Mouse (Mus musculus): ENCODE measurements around the gene Ccdc73. TPM values are rescaled to one million over a fixed set of nuclear protein-coding genes. Genes with fewer than 3 reads are reported as not detected.
A peak's percentile ranks its signal among the peaks of the same experiment; 100 is the strongest.
"Not testable (repeated sequence)": the region's sequence is repeated elsewhere in the genome, so short reads cannot be mapped to it uniquely, and the experiment has no call there.

Gene Ccdc73
- polyA plus RNA-seq, 1 experiment from 2014 or later = 7.8 TPM

- no peak overlapping the region for H3K27ac ChIP-seq
- H3K27me3 ChIP-seq = peaks cover 44% of the 10 kb centered on the region
- peak overlapping the region; percentile 99 for H3K4me2 ChIP-seq (replicated peaks)
- 73% methylated on average over 3 of the region's 3 CpGs for WGBS
- H3K4me1 ChIP-seq (replicated peaks) = peaks cover 17% of the 10 kb centered on the region
- no peaks in the 10 kb centered on the region for H3K9me3 ChIP-seq
- H3K36me3 ChIP-seq = no peaks in the 10 kb centered on the region
- ATAC-seq = no peak
- peak overlapping the region; percentile 57 for H3K4me3 ChIP-seq (replicated peaks)
- peak overlapping the region; percentile 63; the same call in 1 of the 2 replicates for H3K9ac ChIP-seq (replicated peaks)
Measured at GRCm38 (mm10) chr2:104849991-104850359, 17.6 kb upstream of the Ccdc73 start.

DNA sequence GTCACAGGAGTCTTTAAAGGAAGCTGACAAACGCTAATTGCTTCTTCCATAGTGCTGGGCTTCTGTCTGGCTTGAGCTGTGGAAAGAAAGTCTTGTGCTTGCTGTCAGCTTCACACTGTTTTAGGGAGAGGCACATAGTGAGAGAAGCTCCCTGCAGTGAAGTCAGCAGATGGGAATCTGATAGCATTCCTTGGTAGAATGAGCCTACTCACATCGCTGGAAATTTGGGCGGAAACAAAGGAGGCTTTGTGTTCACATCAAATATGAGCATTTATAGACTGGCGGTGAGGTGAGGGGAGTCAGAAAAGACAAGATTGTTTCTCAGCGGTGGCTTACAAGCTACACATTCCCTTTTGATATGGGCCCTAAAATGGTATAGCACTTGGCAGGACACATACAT is 15.9 kb upstream of the Ccdc73 start:
- Histone ChIP-seq H3K4me1 (replicated peaks) (peaks cover 16% of the 10 kb centered on the region), H3K36me3 (no peaks in the 10 kb centered on the region), H3K27me3 (peaks cover 44% of the 10 kb centered on the region), H3K27ac (no peak overlapping the region), H3K9ac (replicated peaks) (no peak overlapping the region), H3K4me3 (replicated peaks) (no peak overlapping the region), H3K9me3 (no peaks in the 10 kb centered on the region), H3K4me2 (replicated peaks) (no peak overlapping the region)
- 37% methylated on average over 5 of the region's 5 CpGs for WGBS
- ATAC-seq = no peak

- no peaks in the 10 kb centered on the region for H3K36me3 ChIP-seq
Measured at GRCm38 (mm10) chr2:104852546-104852945, 15.1 kb upstream of the Ccdc73 start.

GRCm38 (mm10) chr2:104854836-104855235 is 12.8 kb upstream of the Ccdc73 start:
- peaks cover 22% of the 10 kb centered on the region for H3K27me3 ChIP-seq
- no peaks in the 10 kb centered on the region for H3K9me3 ChIP-seq
- H3K4me3 ChIP-seq (replicated peaks) = no peak overlapping the region
- ATAC-seq = no peak
- H3K27ac ChIP-seq = no peak overlapping the region
- no peak overlapping the region for H3K4me2 ChIP-seq (replicated peaks)
- H3K9ac ChIP-seq (replicated peaks) = no peak overlapping the region
- no peaks in the 10 kb centered on the region for H3K36me3 ChIP-seq
- peaks cover 3% of the 10 kb centered on the region; the same call in 1 of the 2 replicates for H3K4me1 ChIP-seq (replicated peaks)
- 69% methylated on average over 1 of the region's 1 CpGs for WGBS

More at GRCm38 (mm10) chr2:104852546-104852945, 15.1 kb upstream of the Ccdc73 start:
- peaks cover 12% of the 10 kb centered on the region for H3K4me1 ChIP-seq (replicated peaks)
- WGBS = 91% methylated on average over 7 of the region's 7 CpGs
- H3K27ac ChIP-seq = no peak overlapping the region
- no peak for ATAC-seq
- no peaks in the 10 kb centered on the region for H3K9me3 ChIP-seq
- no peak overlapping the region for H3K9ac ChIP-seq (replicated peaks)
- H3K4me3 ChIP-seq (replicated peaks) = no peak overlapping the region
- peaks cover 44% of the 10 kb centered on the region for H3K27me3 ChIP-seq
- H3K4me2 ChIP-seq (replicated peaks) = no peak overlapping the region

DNA sequence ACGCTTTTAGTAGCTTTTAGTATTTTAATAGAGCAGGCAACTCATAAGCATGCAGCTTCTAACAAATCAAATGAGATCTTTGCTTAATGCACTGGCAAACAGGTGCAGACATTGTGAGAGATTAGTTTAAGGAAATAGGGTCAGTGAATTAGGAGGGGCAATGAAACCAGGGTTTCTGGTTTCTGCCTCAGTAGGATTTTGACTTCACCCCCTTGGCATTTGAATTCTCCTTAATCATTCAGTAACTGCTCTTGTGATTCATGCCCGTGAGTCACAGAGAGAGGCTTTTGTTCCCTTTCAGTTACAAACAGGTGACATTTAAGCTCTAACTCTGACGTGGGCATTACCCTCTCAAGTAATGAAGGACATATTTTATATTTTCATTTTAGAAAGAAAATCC is 11.9 kb upstream of the Ccdc73 start:
- Histone ChIP-seq H3K27me3 (peaks cover 15% of the 10 kb centered on the region), H3K4me3 (replicated peaks) (no peak overlapping the region), H3K27ac (no peak overlapping the region), H3K36me3 (no peaks in the 10 kb centered on the region), H3K4me1 (replicated peaks) (no peaks in the 10 kb centered on the region), H3K9ac (replicated peaks) (no peak overlapping the region), H3K4me2 (replicated peaks) (no peak overlapping the region), H3K9me3 (no peaks in the 10 kb centered on the region)
- no peak for ATAC-seq
- WGBS = 34% methylated on average over 3 of the region's 3 CpGs

DNA sequence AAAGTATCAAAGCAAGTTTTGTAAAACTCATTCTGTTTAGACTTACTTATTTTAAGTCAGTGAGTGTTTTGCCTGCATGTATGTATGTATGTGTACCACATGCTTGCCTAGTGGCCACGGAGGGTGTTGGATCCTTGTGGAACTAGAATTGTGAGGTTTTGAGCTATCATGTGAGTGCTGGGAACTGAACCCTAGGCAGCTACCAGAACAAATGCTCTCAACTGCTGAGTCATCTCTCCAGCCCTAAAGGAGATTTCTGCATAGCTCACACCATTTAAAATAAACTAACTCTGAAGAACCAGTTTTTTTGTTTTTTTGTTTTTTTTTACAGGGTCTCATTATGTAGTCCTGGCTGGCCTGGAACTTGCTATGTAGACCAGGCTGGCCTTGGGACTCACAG is 11.4 kb upstream of the Ccdc73 start:
- H3K27ac ChIP-seq = no peak overlapping the region
- H3K27me3 ChIP-seq = peaks cover 10% of the 10 kb centered on the region
- 62% methylated on average over 1 of the region's 1 CpGs for WGBS
- ATAC-seq = no peak
- no peak overlapping the region for H3K4me2 ChIP-seq (replicated peaks)
- no peaks in the 10 kb centered on the region for H3K36me3 ChIP-seq
- H3K4me3 ChIP-seq (replicated peaks) = no peak overlapping the region
- H3K4me1 ChIP-seq (replicated peaks) = no peaks in the 10 kb centered on the region
- H3K9ac ChIP-seq (replicated peaks) = no peak overlapping the region
- no peaks in the 10 kb centered on the region for H3K9me3 ChIP-seq

DNA sequence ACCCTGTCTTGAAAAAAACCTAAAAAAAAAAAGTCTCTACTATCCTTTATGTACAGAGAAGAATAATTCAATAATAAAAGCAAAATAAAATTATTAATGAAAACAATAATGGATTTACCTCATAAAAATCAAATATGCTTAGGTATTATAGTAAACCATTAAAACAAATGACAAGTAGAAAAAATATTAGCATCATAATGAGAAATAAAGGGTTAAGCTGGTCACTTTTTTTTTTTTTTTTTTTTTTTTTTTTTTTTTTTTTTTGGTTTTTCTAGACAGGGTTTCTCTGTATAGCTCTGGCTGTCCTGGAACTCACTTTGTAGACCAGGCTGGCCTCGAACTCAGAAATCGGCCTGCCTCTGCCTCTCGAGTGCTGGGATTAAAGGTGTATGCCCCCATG is 9.5 kb upstream of the Ccdc73 start:
- H3K4me3 ChIP-seq (replicated peaks); H3K4me1 ChIP-seq (replicated peaks); H3K4me2 ChIP-seq (replicated peaks); H3K9me3 ChIP-seq; H3K27ac ChIP-seq; H3K27me3 ChIP-seq; ATAC-seq; H3K9ac ChIP-seq (replicated peaks); H3K36me3 ChIP-seq: not testable (repeated sequence)
- WGBS = 83% methylated on average over 3 of the region's 3 CpGs

DNA sequence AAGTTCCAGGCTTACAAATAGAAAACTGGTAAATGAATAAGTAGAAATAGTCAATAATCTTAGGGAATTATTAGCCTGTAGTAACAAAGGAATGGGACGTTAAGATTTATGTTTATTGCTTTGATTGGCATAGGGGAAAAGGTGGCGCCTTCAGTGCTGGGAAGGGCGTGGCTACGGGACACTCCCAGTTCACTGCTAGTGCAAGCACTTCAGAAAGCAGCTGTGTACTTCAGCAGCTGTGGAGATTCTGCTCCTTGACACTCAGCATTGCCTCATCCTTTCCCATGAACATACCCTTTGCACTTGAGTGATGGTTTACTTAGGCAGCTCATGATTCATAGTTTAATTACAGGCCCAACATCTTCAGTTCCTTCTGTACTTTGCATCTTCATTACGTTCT is 8.5 kb upstream of the Ccdc73 start:
- Histone ChIP-seq H3K4me3 (replicated peaks) (no peak overlapping the region), H3K36me3 (no peaks in the 10 kb centered on the region), H3K4me1 (replicated peaks) (no peaks in the 10 kb centered on the region), H3K9ac (replicated peaks) (no peak overlapping the region), H3K4me2 (replicated peaks) (no peak overlapping the region), H3K27me3 (no peaks in the 10 kb centered on the region), H3K27ac (no peak overlapping the region), H3K9me3 (no peaks in the 10 kb centered on the region)
- 83% methylated on average over 5 of the region's 5 CpGs for WGBS
- ATAC-seq = no peak

GRCm38 (mm10) chr2:104860426-104860825 is 7.2 kb upstream of the Ccdc73 start:
- Histone ChIP-seq H3K9ac (replicated peaks) (no peak overlapping the region), H3K36me3 (no peaks in the 10 kb centered on the region), H3K9me3 (no peaks in the 10 kb centered on the region), H3K4me2 (replicated peaks) (no peak overlapping the region), H3K4me3 (replicated peaks) (no peak overlapping the region), H3K4me1 (replicated peaks) (no peaks in the 10 kb centered on the region), H3K27ac (no peak overlapping the region), H3K27me3 (no peaks in the 10 kb centered on the region)
- WGBS = 88% methylated on average over 10 of the region's 10 CpGs
- ATAC-seq = no peak

DNA sequence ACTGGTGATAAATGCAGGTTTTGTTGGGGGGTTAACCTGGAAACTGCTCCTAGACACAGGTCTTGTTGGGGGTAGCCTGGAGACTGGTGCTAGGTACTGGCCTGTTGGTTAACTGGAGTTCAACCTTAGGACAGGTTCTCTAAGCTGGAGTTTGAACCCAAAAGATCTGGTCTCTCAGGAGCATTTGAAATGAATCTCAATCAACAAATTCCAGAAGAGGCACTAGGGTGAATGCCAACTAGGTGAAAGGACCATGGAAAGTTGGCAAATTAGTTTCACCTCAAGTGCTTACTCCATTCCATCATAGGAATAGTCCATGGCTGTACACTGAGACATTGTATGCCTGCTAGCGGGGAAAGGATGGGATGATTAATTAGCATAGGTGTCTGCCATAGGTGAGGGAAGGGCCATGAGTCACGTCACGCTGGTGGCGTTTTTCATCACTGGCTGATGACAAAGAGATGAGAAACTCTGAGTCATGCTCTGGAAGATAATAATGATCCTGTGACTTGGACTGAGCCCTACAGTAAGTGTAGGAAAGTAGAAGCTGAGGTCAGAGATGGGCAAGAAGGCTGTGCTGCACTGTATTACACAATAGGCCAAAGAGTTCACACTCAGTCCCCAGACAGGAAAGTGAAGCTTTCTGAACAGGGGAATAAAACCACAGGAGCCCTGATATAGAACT is 3.3 kb upstream of the Ccdc73 start:
- WGBS = 92% methylated on average over 4 of the region's 4 CpGs
- no peak overlapping the region for H3K27ac ChIP-seq
- H3K4me3 ChIP-seq (replicated peaks) = no peak overlapping the region
- H3K4me2 ChIP-seq (replicated peaks) = no peak overlapping the region
- no peaks in the 10 kb centered on the region for H3K27me3 ChIP-seq
- H3K36me3 ChIP-seq = no peaks in the 10 kb centered on the region
- no peaks in the 10 kb centered on the region for H3K4me1 ChIP-seq (replicated peaks)
- no peak for ATAC-seq
- no peak overlapping the region for H3K9ac ChIP-seq (replicated peaks)
- H3K9me3 ChIP-seq = no peaks in the 10 kb centered on the region

- Histone ChIP-seq H3K9ac (replicated peaks) (no peak overlapping the region), H3K9me3 (no peaks in the 10 kb centered on the region), H3K4me2 (replicated peaks) (no peak overlapping the region), H3K36me3 (no peaks in the 10 kb centered on the region), H3K4me3 (replicated peaks) (no peak overlapping the region), H3K27me3 (no peaks in the 10 kb centered on the region), H3K4me1 (replicated peaks) (no peaks in the 10 kb centered on the region), H3K27ac (no peak overlapping the region)
- no peak for ATAC-seq
- WGBS = 84% methylated on average over 3 of the region's 3 CpGs
Measured at GRCm38 (mm10) chr2:104869101-104869500, 1.5 kb downstream of the Ccdc73 start.

DNA sequence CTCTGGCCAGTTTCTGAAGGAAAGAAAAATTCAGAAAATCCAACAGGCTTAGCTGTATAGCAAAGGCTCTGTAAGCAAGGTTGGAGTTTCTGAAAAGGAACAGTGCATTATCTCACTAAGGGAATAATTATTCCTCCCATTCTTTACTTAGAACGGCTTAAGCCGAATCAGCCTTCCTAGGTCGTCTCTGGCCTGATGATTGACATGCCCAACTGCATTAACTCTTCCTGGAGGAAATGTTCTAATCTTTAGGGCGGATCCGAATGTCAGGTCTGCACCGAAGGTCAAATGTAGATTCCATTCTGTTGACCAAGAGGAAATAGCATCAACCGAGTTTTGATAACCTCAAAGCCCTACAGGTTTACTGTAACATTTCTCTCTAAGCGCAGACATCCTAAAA is 11.2 kb downstream of the Ccdc73 start:
- 75% methylated on average over 8 of the region's 8 CpGs for WGBS
- no peaks in the 10 kb centered on the region for H3K9me3 ChIP-seq
- ATAC-seq = no peak

DNA sequence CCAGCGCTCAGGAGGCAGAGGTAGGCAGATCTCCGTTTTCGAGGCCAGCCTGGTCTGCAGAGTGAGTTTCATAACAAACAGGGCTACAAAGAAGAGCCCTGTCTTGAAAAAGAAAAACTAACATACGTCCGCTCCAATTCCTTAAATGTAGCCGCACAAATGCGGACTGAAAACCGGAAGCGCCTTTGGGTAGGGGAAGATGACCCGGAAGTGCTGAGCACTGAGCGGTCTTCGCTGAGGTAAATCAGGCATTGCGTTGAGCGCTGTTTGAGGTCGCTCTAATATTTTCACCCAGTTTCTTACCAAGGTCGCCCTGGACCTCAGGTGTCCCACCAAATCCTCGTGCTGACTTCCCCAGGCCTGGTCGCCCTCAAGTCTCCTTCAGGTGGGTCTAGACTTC is 18.5 kb downstream of the Ccdc73 start:
- H3K4me2 ChIP-seq (replicated peaks) = no peak overlapping the region
- H3K4me1 ChIP-seq (replicated peaks) = no peaks in the 10 kb centered on the region
- H3K9ac ChIP-seq (replicated peaks) = no peak overlapping the region
- no peak overlapping the region for H3K4me3 ChIP-seq (replicated peaks)
- WGBS = 94% methylated on average over 18 of the region's 18 CpGs
- H3K27me3 ChIP-seq = peaks cover 3% of the 10 kb centered on the region; the same call in 1 of the 2 replicates
- no peaks in the 10 kb centered on the region for H3K9me3 ChIP-seq
- no peaks in the 10 kb centered on the region for H3K36me3 ChIP-seq
- H3K27ac ChIP-seq = no peak overlapping the region
- no peak for ATAC-seq

More for the DNA sequence above, 11.2 kb downstream of the Ccdc73 start:
- H3K9ac ChIP-seq (replicated peaks) = no peak overlapping the region
- H3K4me3 ChIP-seq (replicated peaks) = no peak overlapping the region
- no peaks in the 10 kb centered on the region for H3K27me3 ChIP-seq
- no peaks in the 10 kb centered on the region for H3K4me1 ChIP-seq (replicated peaks)
- no peaks in the 10 kb centered on the region for H3K36me3 ChIP-seq
- H3K27ac ChIP-seq = no peak overlapping the region
- no peak overlapping the region for H3K4me2 ChIP-seq (replicated peaks)

Data from midbrain, embryonic 13.5 days (tissue).